Mouse (Mus musculus): Measurements from ENCODE around the gene Dhrs1. TPM values are rescaled to one million over a fixed set of nuclear protein-coding genes. Genes with fewer than 3 reads are reported as not detected.

Dhrs1 gene
- polyA plus RNA-seq, 1 experiment = 76.3 TPM

- Histone ChIP-seq H3K36me3 (ENCODE audit: control insufficient read depth, insufficient read depth) (no peaks in the 10 kb centered on the region), H3K4me2 (ENCODE audit: low read depth) (no peak overlapping the region), H3ac (ENCODE audit: control insufficient read depth, insufficient read length) (no peak overlapping the region), H3K4me3 (no peak overlapping the region), H3K79me2 (ENCODE audit: control insufficient read depth, insufficient read depth) (no peaks in the 10 kb centered on the region), H3K27me3 (ENCODE audit: control insufficient read depth, insufficient read depth, insufficient read length) (peaks cover 67% of the 10 kb centered on the region)
- TF ChIP-seq TCF3 (IDR thresholded peaks at IDR 0.05; ENCODE audit: insufficient read length, low read depth) (no peak), TCF12 (IDR thresholded peaks at IDR 0.05; ENCODE audit: insufficient read depth, poor library complexity, severe bottlenecking) (no peak), POLR2A (IDR thresholded peaks at IDR 0.05; ENCODE audit: insufficient read length, low read depth) (no peak), REST (IDR thresholded peaks at IDR 0.05; ENCODE audit: insufficient read depth, insufficient read length) (no peak), SRF (IDR thresholded peaks at IDR 0.05; ENCODE audit: control insufficient read depth, insufficient read length, low read depth) (no peak), POLR2AphosphoS2 (IDR thresholded peaks at IDR 0.05; ENCODE audit: insufficient read length, low read depth) (no peak), MYOD1 (IDR thresholded peaks at IDR 0.05; ENCODE audit: control insufficient read depth in 1 of 3, insufficient read length in 2 of 3, low read depth in 2 of 3) (no peak), MYOG (IDR thresholded peaks at IDR 0.05; ENCODE audit: control insufficient read depth in 1 of 3, insufficient read depth in 1 of 3, insufficient read length in 2 of 3, low read depth in 2 of 3) (no peak), USF1 (IDR thresholded peaks at IDR 0.05; ENCODE audit: low read depth) (no peak), CEBPB (IDR thresholded peaks at IDR 0.05; ENCODE audit: insufficient read depth, poor library complexity, severe bottlenecking) (no peak), E2F4 (IDR thresholded peaks at IDR 0.05; ENCODE audit: insufficient read depth) (no peak), MAX (IDR thresholded peaks at IDR 0.05; ENCODE audit: low read depth) (no peak)
Observed at GRCm38 (mm10) chr14:55767519-55768414, 22.3 kb upstream of the Dhrs1 start.

GRCm38 (mm10) chr14:55765696-55766095 is 20.2 kb upstream of the Dhrs1 start, which contains the start of gene Ltb4r1:
Ltb4r1 (plus strand) TSS chr14:55765962.
- Histone ChIP-seq H3K36me3 (ENCODE audit: control insufficient read depth, insufficient read depth) (no peaks in the 10 kb centered on the region), H3K4me2 (ENCODE audit: low read depth) (no peak within 1 kb of the TSS), H3K27me3 (ENCODE audit: control insufficient read depth, insufficient read depth, insufficient read length) (peaks cover 72% of the 10 kb centered on the region), H3ac (ENCODE audit: control insufficient read depth, insufficient read length) (no peak within 1 kb of the TSS), H3K4me3 (no peak within 1 kb of the TSS), H3K79me2 (ENCODE audit: control insufficient read depth, insufficient read depth) (no peaks in the 10 kb centered on the region)
- no peak for TF ChIP-seq MYOG (IDR thresholded peaks at IDR 0.05; ENCODE audit: control insufficient read depth in 1 of 3, insufficient read depth in 1 of 3, insufficient read length in 2 of 3, low read depth in 2 of 3)
- no peak for TF ChIP-seq POLR2AphosphoS2 (IDR thresholded peaks at IDR 0.05; ENCODE audit: insufficient read length, low read depth)
- TF ChIP-seq E2F4 (IDR thresholded peaks at IDR 0.05; ENCODE audit: insufficient read depth) = no peak
- no peak for TF ChIP-seq POLR2A (IDR thresholded peaks at IDR 0.05; ENCODE audit: insufficient read length, low read depth)
- TF ChIP-seq MYOD1 (IDR thresholded peaks at IDR 0.05; ENCODE audit: control insufficient read depth in 1 of 3, insufficient read length in 2 of 3, low read depth in 2 of 3) = no peak
- no peak for TF ChIP-seq TCF12 (IDR thresholded peaks at IDR 0.05; ENCODE audit: insufficient read depth, poor library complexity, severe bottlenecking)
- TF ChIP-seq USF1 (IDR thresholded peaks at IDR 0.05; ENCODE audit: low read depth) = no peak

- Histone ChIP-seq H3K79me2 (ENCODE audit: control insufficient read depth, insufficient read depth) (no peaks in the 10 kb centered on the region), H3ac (ENCODE audit: control insufficient read depth, insufficient read length) (no peak overlapping the region), H3K4me2 (ENCODE audit: low read depth) (no peak overlapping the region), H3K27me3 (ENCODE audit: control insufficient read depth, insufficient read depth, insufficient read length) (peaks cover 65% of the 10 kb centered on the region), H3K36me3 (ENCODE audit: control insufficient read depth, insufficient read depth) (no peaks in the 10 kb centered on the region), H3K4me3 (no peak overlapping the region)
- TF ChIP-seq E2F4 (IDR thresholded peaks at IDR 0.05; ENCODE audit: insufficient read depth) = no peak
- TF ChIP-seq CEBPB (IDR thresholded peaks at IDR 0.05; ENCODE audit: insufficient read depth, poor library complexity, severe bottlenecking) = no peak
- no peak for TF ChIP-seq MYOD1 (IDR thresholded peaks at IDR 0.05; ENCODE audit: control insufficient read depth in 1 of 3, insufficient read length in 2 of 3, low read depth in 2 of 3)
- TF ChIP-seq POLR2A (IDR thresholded peaks at IDR 0.05; ENCODE audit: insufficient read length, low read depth) = no peak
Observed at GRCm38 (mm10) chr14:55763166-55763565, 17.7 kb upstream of the Dhrs1 start.

- H3K27me3 ChIP-seq (ENCODE audit: control insufficient read depth, insufficient read depth, insufficient read length) = peaks cover 55% of the 10 kb centered on the region
- no peaks in the 10 kb centered on the region for H3K36me3 ChIP-seq (ENCODE audit: control insufficient read depth, insufficient read depth)
- no peak for TF ChIP-seq SRF (IDR thresholded peaks at IDR 0.05; ENCODE audit: control insufficient read depth, insufficient read length, low read depth)
- TF ChIP-seq POLR2AphosphoS2 (IDR thresholded peaks at IDR 0.05; ENCODE audit: insufficient read length, low read depth) = no peak
- TF ChIP-seq E2F4 (IDR thresholded peaks at IDR 0.05; ENCODE audit: insufficient read depth) = no peak
- TF ChIP-seq REST (IDR thresholded peaks at IDR 0.05; ENCODE audit: insufficient read depth, insufficient read length) = no peak
- TF ChIP-seq TCF3 (IDR thresholded peaks at IDR 0.05; ENCODE audit: insufficient read length, low read depth) = peak; percentile 11
- no peak for TF ChIP-seq TCF12 (IDR thresholded peaks at IDR 0.05; ENCODE audit: insufficient read depth, poor library complexity, severe bottlenecking)
- TF ChIP-seq MYOG (IDR thresholded peaks at IDR 0.05; ENCODE audit: control insufficient read depth in 1 of 3, insufficient read depth in 1 of 3, insufficient read length in 2 of 3, low read depth in 2 of 3) = peak in 2 of 3 experiments; percentile 85 to 93
- TF ChIP-seq MYOD1 (IDR thresholded peaks at IDR 0.05; ENCODE audit: control insufficient read depth in 1 of 3, insufficient read length in 2 of 3, low read depth in 2 of 3) = peak in 2 of 3 experiments; percentile 65 to 77
- no peak for TF ChIP-seq POLR2A (IDR thresholded peaks at IDR 0.05; ENCODE audit: insufficient read length, low read depth)
- no peaks in the 10 kb centered on the region for H3K79me2 ChIP-seq (ENCODE audit: control insufficient read depth, insufficient read depth)
- H3K4me2 ChIP-seq (ENCODE audit: low read depth) = peak overlapping the region; percentile 38
- H3K4me3 ChIP-seq = no peak overlapping the region
- no peak overlapping the region for H3ac ChIP-seq (ENCODE audit: control insufficient read depth, insufficient read length)
Observed at GRCm38 (mm10) chr14:55762001-55762821, 16.7 kb upstream of the Dhrs1 start.

Measured in myocyte (in vitro differentiated cells).